Mouse (Mus musculus): ENCODE data around the gene Fgfr2.

DNA sequence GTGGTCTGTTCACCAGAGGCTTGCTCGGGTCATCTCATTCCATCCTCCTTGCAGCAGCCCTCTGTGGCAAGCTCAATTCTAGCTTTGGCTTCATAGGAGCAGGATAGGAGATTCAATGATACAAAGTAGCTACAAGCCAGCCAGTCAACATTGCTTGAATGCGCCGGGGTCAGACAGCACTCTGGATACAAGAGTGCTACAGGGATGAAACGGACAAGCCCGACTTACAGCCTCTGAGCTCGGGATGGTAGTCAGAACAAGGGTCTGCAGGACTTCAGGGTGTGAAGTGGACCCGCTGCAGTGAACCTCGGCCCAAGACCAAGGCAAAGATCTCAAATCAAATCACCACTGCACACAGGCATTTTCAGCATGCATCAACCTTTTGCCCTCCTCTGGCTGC lies 1244.3 kb downstream of the Fgfr2 start:
- TF ChIP-seq EP300 (IDR thresholded peaks at IDR 0.05) (no peak), CTCF (IDR thresholded peaks at IDR 0.05) (no peak)
